Mouse (Mus musculus) liver, embryonic 13.5 days (tissue): ENCODE data around the gene Cacybp. TPM values are rescaled to one million over a fixed set of nuclear protein-coding genes. Genes with fewer than 3 reads are reported as not detected.

Experiments used
- ATAC-seq: fragments of 200-750 bp; cut with Nextera tagmentation; 2 replicates; pipeline ENCODE4 v1.8.0; 2017; ENCODE audit warnings: low read depth, mild to moderate bottlenecking, moderate number of reproducible peaks, moderate library complexity
- DNase-seq: peaks from one replicate; pipeline ENCODE4 v3.0.0; 2022
- H3K27ac ChIP-seq: fragments of 300-500 bp; sonication (generic); 2 replicates; pipeline ENCODE4 v1.5.1; 2015; ENCODE audit warnings: moderate library complexity, mild to moderate bottlenecking, inconsistent platforms
- H3K27me3 ChIP-seq: fragments of 300-500 bp; sonication (generic); 2 replicates; pipeline ENCODE4 v1.6.1; 2015; ENCODE audit warnings: mild to moderate bottlenecking, inconsistent platforms
- H3K36me3 ChIP-seq: fragments of 300-500 bp; sonication (generic); 2 replicates; pipeline ENCODE4 v1.6.1; 2015; ENCODE audit warnings: mild to moderate bottlenecking, inconsistent platforms
- H3K4me1 ChIP-seq: fragments of 300-500 bp; sonication (generic); replicated peaks from 2 replicates; pipeline ENCODE4 v1.6.1; 2015; ENCODE audit warnings: inconsistent platforms
- H3K4me2 ChIP-seq: fragments of 300-500 bp; sonication (generic); 2 replicates; pipeline ENCODE4 v1.6.1; 2015; ENCODE audit warnings: inconsistent platforms, mild to moderate bottlenecking, moderate library complexity
- H3K4me3 ChIP-seq: fragments of 300-500 bp; sonication (generic); replicated peaks from 2 replicates; pipeline ENCODE4 v1.5.1; 2015; ENCODE audit warnings: mild to moderate bottlenecking, inconsistent platforms
- H3K9ac ChIP-seq: fragments of 300-500 bp; sonication (generic); 2 replicates; pipeline ENCODE4 v1.6.1; 2015; ENCODE audit warnings: mild to moderate bottlenecking, inconsistent platforms
- H3K9me3 ChIP-seq: fragments of 300-500 bp; sonication (generic); replicated peaks from 2 replicates; pipeline ENCODE4 v1.6.1; 2016; ENCODE audit warnings: inconsistent platforms
- whole genome bisulfite sequencing: fragments of 180-500 bp; shearing (Covaris S2); methylation state at CpG from one replicate; pipeline ENCODE4 v1.1.7; 2015; ENCODE audit not compliant: insufficient replicate concordance; 5-methylcytosine and 5-hydroxymethylcytosine counted together
- polyA plus RNA-seq: library from polyadenylated mRNA; unstranded; fragments of >200 nt; fragmentation: Nextera tagmentation; extraction: Ambion mirVana; gene quantifications from 2 replicates; pipeline ENCODE4 v1.2.1, GENCODE M21; 2015

Cacybp gene
- polyA plus RNA-seq, 1 experiment from 2014 or later = 239 TPM

DNA sequence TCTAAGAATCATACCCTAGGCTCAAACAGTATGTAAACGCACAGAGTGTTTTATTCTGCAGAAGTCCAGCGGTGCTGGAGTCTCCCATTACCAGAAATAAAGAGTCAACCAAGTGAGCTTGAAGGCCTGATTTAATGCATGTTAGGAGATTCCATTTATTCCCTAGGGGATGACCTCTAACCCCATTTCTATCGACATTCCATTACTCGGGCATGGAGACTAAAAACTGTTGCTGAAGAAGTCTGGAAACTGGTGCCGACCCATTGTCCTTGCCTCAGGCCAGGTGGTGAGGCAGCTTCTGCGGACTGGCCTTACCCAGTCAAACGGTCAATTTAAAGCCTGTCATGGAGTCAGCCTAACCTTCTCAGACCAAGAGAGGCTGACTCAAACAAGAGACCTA is 1.5 kb upstream of the Cacybp start:
- WGBS = 88% methylated on average over 7 of the region's 7 CpGs
- H3K4me2 ChIP-seq = peak overlapping the region; percentile 78
- no peaks in the 10 kb centered on the region for H3K9me3 ChIP-seq
- peak overlapping the region; percentile 93 for H3K4me3 ChIP-seq
- ATAC-seq (no peak), DNase-seq (no peak)
- H3K36me3 ChIP-seq = 0 out of 2 replicates have a peak, but pooled peaks cover 2% of the 10 kb centered on the region
- peak overlapping the region; percentile 40; the same call in 1 of the 2 replicates for H3K9ac ChIP-seq
- H3K27me3 ChIP-seq = no peaks in the 10 kb centered on the region
- H3K4me1 ChIP-seq = peaks cover 32% of the 10 kb centered on the region
- no peak overlapping the region for H3K27ac ChIP-seq

DNA sequence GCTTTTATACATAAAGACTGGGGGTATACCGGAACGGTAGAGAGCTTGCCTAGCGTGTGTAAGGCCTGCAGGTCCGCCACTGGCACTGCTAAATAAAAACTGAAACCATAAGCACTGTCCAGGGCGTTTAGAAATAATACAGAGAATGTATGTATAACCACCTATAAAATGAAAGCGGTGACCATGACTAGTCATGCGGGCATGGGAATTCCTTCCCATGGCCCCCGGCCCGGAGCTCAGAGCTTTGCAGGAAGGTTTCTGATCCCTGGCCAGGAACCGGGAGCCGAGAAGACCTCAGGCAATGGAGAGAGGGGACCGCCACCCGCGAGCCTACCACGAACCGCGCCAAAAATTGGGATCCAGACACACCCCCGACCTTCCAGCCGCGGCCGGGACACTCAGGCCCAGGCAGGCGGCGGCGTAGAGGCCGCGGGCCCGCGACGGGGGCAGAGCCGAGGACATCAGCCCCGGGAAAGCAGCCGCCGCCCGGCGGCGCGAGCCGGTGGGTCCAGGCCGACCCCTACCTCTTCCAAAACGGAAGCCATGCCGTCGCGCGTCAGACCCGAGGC is 468 bp downstream of the Cacybp start:
- no peaks in the 10 kb centered on the region for H3K9me3 ChIP-seq
- WGBS = under 1% methylated on average over 45 of the region's 45 CpGs
- peak overlapping the region; percentile 86 for H3K4me2 ChIP-seq
- DNase-seq (no peak), ATAC-seq (peak; percentile 60)
- peak overlapping the region; percentile 97 for H3K9ac ChIP-seq
- H3K27ac ChIP-seq = peak overlapping the region; percentile 95
- H3K27me3 ChIP-seq = no peaks in the 10 kb centered on the region
- H3K36me3 ChIP-seq = peaks cover 18% of the 10 kb centered on the region
- peak overlapping the region; percentile 93 for H3K4me3 ChIP-seq
- H3K4me1 ChIP-seq = peaks cover 39% of the 10 kb centered on the region

DNA sequence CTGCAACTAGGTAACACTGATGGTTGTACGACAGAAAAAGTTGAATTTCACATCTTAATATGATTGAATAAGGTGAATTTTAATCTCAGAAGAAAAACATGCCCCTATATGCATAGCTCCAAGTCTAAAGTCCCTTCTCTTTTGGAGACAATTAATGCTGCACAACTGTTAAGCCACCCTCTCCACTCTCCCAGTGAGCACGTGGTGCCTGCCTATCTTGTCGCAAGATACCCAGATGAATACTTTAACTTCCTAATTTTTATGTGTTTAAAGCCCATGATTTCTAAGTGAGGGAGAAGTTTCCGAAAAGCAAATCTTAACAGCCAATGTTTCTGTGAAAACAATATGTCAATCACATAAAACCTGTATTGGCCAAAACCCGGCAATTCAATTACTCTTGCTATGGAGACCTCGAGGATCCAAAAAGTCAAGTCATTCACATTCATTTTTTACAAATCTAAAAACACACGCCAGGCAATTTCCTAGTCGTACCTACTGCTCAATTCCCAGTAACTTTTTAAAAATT is 1.0 kb downstream of the Cacybp start:
- peak; percentile 15 for DNase-seq
- H3K36me3 ChIP-seq = peaks cover 23% of the 10 kb centered on the region
- WGBS = under 1% methylated on average over 8 of the region's 8 CpGs
- H3K9ac ChIP-seq = peak overlapping the region; percentile 97
- H3K4me1 ChIP-seq = peaks cover 39% of the 10 kb centered on the region
- H3K27ac ChIP-seq = peak overlapping the region; percentile 95
- no peaks in the 10 kb centered on the region for H3K27me3 ChIP-seq
- H3K9me3 ChIP-seq = no peaks in the 10 kb centered on the region
- peak overlapping the region; percentile 86 for H3K4me2 ChIP-seq
- ATAC-seq = no peak
- H3K4me3 ChIP-seq = peak overlapping the region; percentile 93

DNA sequence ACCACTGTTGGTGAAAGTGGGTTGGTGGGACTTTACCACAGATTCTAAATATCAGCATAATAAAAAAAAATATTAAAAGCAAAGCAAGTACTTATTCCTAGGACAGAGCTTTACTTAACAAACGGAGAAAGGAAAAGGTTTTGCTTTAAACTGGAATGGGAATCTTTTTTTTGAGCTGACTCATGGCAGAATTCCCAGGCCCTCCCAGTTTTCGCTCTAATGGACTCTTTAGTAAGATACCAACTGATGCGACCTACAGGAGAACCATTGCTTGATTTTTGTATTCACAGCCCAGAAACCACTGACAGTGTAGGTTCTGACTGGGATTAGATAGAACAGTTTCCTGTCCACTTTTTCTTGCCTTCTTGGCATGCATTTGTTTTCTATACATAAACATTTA is 2.1 kb downstream of the Cacybp start:
- Histone ChIP-seq H3K4me2 (peak overlapping the region; percentile 86), H3K9ac (peak overlapping the region; percentile 97), H3K27ac (peak overlapping the region; percentile 95; the same call in 1 of the 2 replicates), H3K9me3 (no peaks in the 10 kb centered on the region), H3K27me3 (no peaks in the 10 kb centered on the region), H3K36me3 (peaks cover 34% of the 10 kb centered on the region), H3K4me3 (peak overlapping the region; percentile 93), H3K4me1 (peaks cover 39% of the 10 kb centered on the region)
- ATAC-seq = no peak
- WGBS = 37% methylated on average over 3 of the region's 3 CpGs
- DNase-seq = no peak

DNA sequence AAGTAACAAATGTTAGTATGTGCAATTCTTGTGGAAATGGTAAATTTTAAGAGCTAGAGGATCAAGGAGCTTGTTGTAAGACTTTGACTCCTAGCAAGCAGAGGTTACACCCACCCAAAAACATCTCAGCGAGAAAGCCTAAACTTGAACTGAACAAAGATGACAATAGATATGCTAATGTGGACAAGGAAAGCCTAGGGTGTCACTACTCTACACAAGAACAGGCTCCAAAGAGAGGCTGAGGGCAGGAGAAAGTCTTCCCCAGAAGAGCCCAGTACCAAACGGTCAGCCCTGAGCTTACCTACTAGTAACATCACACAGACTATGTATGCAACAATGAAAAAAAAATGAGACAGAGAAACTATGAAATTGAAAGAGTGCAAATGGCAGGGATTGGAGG is 2.8 kb downstream of the Cacybp start:
- Histone ChIP-seq H3K4me2 (peak overlapping the region; percentile 45), H3K9ac (peak overlapping the region; percentile 43; the same call in 1 of the 2 replicates), H3K9me3 (no peaks in the 10 kb centered on the region), H3K36me3 (peaks cover 40% of the 10 kb centered on the region), H3K27ac (no peak overlapping the region; the same call in 1 of the 2 replicates), H3K4me1 (peaks cover 39% of the 10 kb centered on the region), H3K4me3 (peak overlapping the region; percentile 27; the same call in 1 of the 2 replicates), H3K27me3 (no peaks in the 10 kb centered on the region)
- no peak for DNase-seq
- no peak for ATAC-seq
- 30% methylated on average over 2 of the region's 2 CpGs for WGBS

DNA sequence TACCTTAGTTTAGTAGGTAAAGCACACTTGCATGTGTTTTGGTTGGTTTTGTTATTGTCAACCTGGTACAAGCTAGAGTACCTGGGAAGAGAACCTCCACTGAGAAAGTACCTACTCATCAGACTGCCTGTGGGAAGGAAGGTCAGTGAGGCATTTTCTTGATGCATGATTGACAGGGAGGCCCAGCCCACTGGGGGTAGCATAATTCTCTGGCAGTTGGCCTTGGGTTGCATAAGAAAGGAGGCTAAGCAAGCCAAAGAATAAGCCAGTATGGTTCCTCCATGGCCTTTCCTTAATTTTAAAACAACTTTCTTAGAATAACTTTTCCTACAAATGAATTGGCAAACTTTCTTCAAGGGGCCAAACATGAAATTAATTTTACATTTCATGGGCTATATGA is 7.2 kb downstream of the Cacybp start:
- Histone ChIP-seq H3K27ac (no peak overlapping the region), H3K27me3 (no peaks in the 10 kb centered on the region), H3K4me3 (no peak overlapping the region), H3K4me1 (peaks cover 18% of the 10 kb centered on the region), H3K4me2 (no peak overlapping the region), H3K36me3 (peaks cover 78% of the 10 kb centered on the region), H3K9ac (no peak overlapping the region), H3K9me3 (no peaks in the 10 kb centered on the region)
- no peak for DNase-seq
- no peak for ATAC-seq

DNA sequence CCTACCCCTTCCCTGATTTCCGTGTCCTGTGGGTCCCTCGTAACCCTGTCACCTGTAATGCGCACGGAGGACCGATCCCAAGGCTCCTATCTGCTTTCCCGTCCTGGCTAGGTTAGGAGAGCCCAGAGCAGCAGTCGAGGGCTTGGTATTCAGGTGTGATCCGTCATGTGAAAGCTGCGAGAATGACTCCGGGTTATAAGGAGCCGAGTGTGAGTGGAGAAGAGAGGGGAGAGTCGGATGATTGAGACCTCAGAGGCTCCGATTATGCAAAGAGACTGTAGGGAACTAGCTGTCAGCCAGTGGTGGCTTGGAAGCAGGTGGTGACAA is 17.4 kb downstream of the Cacybp start:
- H3K27ac ChIP-seq = peak overlapping the region; percentile 72
- no peaks in the 10 kb centered on the region for H3K27me3 ChIP-seq
- H3K4me3 ChIP-seq = peak overlapping the region; percentile 79
- H3K9me3 ChIP-seq = no peaks in the 10 kb centered on the region
- 0% methylated on average over 13 of the region's 13 CpGs for WGBS
- peak overlapping the region; percentile 81 for H3K9ac ChIP-seq
- peaks cover 19% of the 10 kb centered on the region for H3K4me1 ChIP-seq
- H3K4me2 ChIP-seq = peak overlapping the region; percentile 72
- ATAC-seq (peak; percentile 53), DNase-seq (no peak)
- H3K36me3 ChIP-seq = peaks cover 23% of the 10 kb centered on the region

DNA sequence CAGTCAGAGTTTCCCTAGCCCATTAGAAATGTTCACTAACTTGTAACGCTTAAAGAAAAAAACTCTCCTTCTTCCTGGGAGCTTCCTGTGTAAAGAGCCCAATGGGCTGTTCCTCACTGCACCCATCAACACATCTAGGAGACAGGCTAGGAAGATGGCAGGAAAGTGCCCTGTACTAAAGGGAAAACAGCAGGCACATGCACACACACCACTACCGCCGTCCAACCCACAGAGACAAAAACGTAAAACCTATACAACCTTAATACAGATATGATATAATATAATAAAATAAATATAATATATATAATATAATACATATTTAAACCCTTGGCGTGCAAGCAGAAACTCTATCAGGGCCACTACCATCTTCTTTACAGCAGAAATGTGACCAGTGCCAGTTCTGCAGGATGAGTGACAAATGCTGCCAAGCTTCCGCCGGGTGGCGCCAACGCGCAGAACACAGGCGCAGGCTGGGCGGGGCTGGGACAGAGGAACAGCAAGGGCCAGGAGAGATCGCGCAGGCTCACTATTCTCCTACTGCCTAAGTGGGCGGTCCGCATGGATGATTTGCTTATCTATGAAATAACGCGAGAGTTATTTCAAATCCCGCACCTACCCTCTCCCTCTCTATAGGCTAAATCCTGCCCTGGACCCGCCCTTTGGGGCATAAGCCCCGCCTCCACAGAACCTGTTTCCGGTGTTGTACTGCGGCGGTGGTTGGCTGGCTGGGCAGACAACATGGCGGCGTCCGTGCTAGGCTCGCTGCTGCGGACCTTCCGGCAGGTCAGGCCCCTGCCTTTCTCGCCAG is 17.9 kb downstream of the Cacybp start, which contains the start of gene Mrps14:
TSS of gene Mrps14 (plus strand) at position 687 of the 808 bp plus-strand sequence.
- peak within 1 kb of the TSS; percentile 79 for H3K4me3 ChIP-seq
- peak within 1 kb of the TSS; percentile 81 for H3K9ac ChIP-seq
- peaks cover 19% of the 10 kb centered on the region for H3K4me1 ChIP-seq
- ATAC-seq = peak; percentile 99
- 8% methylated on average over 31 of the region's 31 CpGs for WGBS
- peak; percentile 98 for DNase-seq
- no peaks in the 10 kb centered on the region for H3K27me3 ChIP-seq
- H3K36me3 ChIP-seq = peaks cover 20% of the 10 kb centered on the region
- no peaks in the 10 kb centered on the region for H3K9me3 ChIP-seq
- peak within 1 kb of the TSS; percentile 72 for H3K4me2 ChIP-seq
- peak within 1 kb of the TSS; percentile 72 for H3K27ac ChIP-seq

DNA sequence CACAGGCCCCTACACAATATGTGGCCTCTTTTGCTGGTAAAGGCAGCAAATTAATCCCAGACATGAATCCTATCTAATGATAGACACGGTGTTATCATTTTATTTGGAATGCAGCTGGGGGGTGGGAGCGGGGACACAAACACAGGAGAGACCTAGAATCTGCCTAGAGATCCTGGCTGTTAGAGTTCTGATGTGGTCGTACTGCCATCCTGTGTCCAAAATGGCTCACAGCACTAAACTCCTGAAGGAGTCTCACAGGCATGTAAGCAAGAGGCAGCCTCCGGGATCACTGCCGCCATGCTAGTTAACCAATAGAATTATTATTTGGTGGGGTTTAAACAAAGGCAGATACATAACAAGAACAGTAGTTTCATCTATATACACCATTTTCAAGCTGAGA is 28.2 kb downstream of the Cacybp start:
- ATAC-seq = no peak
- DNase-seq = no peak
- WGBS = 27% methylated on average over 5 of the region's 5 CpGs

DNA sequence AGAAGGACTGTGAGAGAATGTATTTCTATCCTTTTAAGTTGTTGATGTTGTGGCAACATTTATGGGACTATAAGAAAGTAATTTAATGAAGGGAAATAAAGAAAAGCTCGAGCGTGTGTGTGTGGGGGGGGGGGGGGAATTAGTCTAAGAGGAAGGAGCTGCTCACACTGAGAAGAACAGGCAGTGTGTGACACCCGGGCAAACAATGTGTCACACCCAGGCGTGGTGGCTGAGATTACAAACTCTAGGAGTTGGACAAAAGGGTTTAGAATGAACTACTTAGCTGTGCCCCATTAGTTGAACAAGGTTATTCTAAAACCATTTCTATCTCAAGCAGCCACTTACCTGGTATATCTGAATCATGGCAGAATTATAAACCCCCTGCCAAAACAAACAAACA is 31.5 kb downstream of the Cacybp start:
- no peak for DNase-seq
- H3K4me1 ChIP-seq = no peaks in the 10 kb centered on the region
- H3K4me3 ChIP-seq = no peak overlapping the region
- H3K27me3 ChIP-seq = no peaks in the 10 kb centered on the region
- WGBS = 35% methylated on average over 4 of the region's 4 CpGs
- H3K9me3 ChIP-seq = no peaks in the 10 kb centered on the region
- no peak for ATAC-seq
- no peak overlapping the region for H3K9ac ChIP-seq
- no peak overlapping the region for H3K4me2 ChIP-seq
- H3K27ac ChIP-seq = no peak overlapping the region
- no peaks in the 10 kb centered on the region for H3K36me3 ChIP-seq

More for the DNA sequence above, 28.2 kb downstream of the Cacybp start:
- Histone ChIP-seq H3K9ac (no peak overlapping the region), H3K9me3 (no peaks in the 10 kb centered on the region), H3K36me3 (no peaks in the 10 kb centered on the region), H3K4me1 (no peaks in the 10 kb centered on the region), H3K4me2 (no peak overlapping the region), H3K27me3 (no peaks in the 10 kb centered on the region), H3K27ac (no peak overlapping the region), H3K4me3 (no peak overlapping the region)

DNA sequence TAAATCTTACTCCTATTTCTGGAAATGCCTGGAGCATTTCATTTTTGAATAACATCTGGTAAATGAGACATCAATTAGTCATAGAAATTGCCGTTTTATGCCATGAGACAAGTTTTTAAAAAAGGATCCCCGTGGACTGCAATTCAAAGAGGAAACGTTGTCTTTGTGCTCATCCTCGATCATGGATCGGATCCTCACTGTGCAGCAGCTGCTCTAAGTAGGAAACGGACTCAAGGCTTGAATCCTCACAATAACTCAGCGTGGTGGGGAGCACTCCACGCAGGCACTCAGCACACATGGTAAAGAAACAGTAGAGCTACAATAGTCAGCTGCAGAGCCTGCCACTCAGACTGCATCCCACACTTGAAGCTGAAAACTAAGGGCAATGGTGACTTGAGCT is 35.8 kb downstream of the Cacybp start:
- Histone ChIP-seq H3K9ac (no peak overlapping the region), H3K27ac (no peak overlapping the region), H3K4me3 (no peak overlapping the region), H3K9me3 (no peaks in the 10 kb centered on the region), H3K27me3 (no peaks in the 10 kb centered on the region), H3K4me1 (no peaks in the 10 kb centered on the region), H3K4me2 (no peak overlapping the region), H3K36me3 (no peaks in the 10 kb centered on the region)
- no peak for ATAC-seq
- DNase-seq = no peak
- WGBS = 72% methylated on average over 8 of the region's 8 CpGs
